In the genomic region with DNA sequence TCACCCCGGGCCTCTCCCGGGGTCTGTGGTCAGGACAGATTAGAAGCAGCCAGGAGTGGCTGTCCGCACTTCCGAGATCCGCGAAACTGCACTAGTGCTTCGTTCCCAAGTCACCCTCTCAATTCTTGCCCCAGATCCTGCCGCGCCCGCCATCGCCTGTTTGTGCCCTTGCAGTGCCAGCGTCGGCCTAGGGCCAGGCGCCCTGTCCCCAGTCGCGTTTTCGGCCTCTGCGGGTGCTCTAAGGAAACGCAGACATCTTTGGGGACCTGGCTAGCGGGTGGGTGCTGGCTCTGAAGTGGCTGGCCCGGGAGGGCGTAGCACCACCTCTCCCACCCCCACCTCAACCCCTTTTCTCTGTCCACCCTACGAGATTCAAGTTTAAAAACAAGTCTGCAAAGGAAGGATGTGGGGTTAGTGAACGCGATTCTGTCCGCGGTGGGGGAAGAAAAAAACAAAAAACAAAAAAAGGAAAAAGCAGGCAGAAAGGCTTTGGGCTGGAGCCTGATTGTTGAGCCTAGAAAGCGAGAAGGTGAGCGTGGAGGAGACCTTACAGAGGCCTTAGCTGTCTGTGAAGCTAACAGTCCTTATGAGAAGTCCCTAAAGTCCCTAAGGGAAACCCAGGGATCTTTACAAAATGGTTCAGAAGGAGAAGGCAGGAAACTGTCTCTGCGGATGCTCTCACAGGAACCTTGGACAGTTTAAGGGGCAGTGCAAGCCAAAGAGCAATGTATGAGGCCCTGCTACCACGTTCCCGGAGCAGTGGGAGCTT, we compare ENCODE assay signal across 9 mouse cellular contexts. TPM values are rescaled to one million over a fixed set of nuclear protein-coding genes. Genes with fewer than 3 reads are reported as not detected.
DNase-seq lines count a peak whose midpoint lies in the region; ATAC-seq and TF ChIP-seq lines count a peak whose summit lies in the region.
"Had no signal": no experiment of that assay in that cellular context is flagged by ENCODE, and none has a peak within 500 bp of the region (broad histone marks: within the 10 kb centered on the region; RNA-seq: fewer than 3 reads in every experiment).

No protein-coding gene starts in this region.

- H3K4me1 ChIP-seq in liver, postnatal 0 days (ENCODE audit: insufficient read depth), result peaks cover 13% of the 10 kb centered on the region
- peaks cover 37% of the 10 kb centered on the region for H3K4me1 ChIP-seq in embryonic facial prominence, embryonic 12.5 days
- peaks cover 15% of the 10 kb centered on the region for H3K4me1 ChIP-seq in small intestine, adult 2 months (ENCODE audit: control insufficient read depth, insufficient read depth, insufficient read length, low read length)

- H3K4me2 ChIP-seq in liver, postnatal 0 days (ENCODE audit: low read depth, low read length), result peak overlapping the region; percentile 10; the same call in 1 of the 2 replicates
- H3K4me2 ChIP-seq in embryonic facial prominence, embryonic 12.5 days (replicated peaks), result peak overlapping the region; percentile 95

- peaks cover 97% of the 10 kb centered on the region for H3K27me3 ChIP-seq in liver, postnatal 0 days (ENCODE audit: insufficient read depth, low read length)
- peaks cover 89% of the 10 kb centered on the region for H3K27me3 ChIP-seq in embryonic facial prominence, embryonic 12.5 days
- H3K27me3 ChIP-seq in small intestine, adult 2 months (ENCODE audit: control insufficient read depth, insufficient read depth, low read length), result peaks cover 68% of the 10 kb centered on the region

- no peak overlapping the region for H3K9ac ChIP-seq in liver, postnatal 0 days (replicated peaks)
- H3K9ac ChIP-seq in embryonic facial prominence, embryonic 12.5 days, result no peak overlapping the region

- no peaks in the 10 kb centered on the region for H3K9me3 ChIP-seq in liver, postnatal 0 days (ENCODE audit: low read length)
- H3K9me3 ChIP-seq in embryonic facial prominence, embryonic 12.5 days, result no peaks in the 10 kb centered on the region

- H3K36me3 ChIP-seq in liver, postnatal 0 days (replicated peaks; ENCODE audit: insufficient read depth, low read length), result no peaks in the 10 kb centered on the region
- no peaks in the 10 kb centered on the region for H3K36me3 ChIP-seq in embryonic facial prominence, embryonic 12.5 days
- no peaks in the 10 kb centered on the region for H3K36me3 ChIP-seq in small intestine, adult 2 months (ENCODE audit: control insufficient read depth, insufficient read depth, low read length)

- DNase-seq in liver, postnatal 0 days, result no peak
- DNase-seq in liver, result no peak
- DNase-seq in induced T-regulatory cell, adult 2 months (ENCODE audit: low read depth), result peak; percentile 2
- no peak for DNase-seq in frontal cortex, postnatal 10 days (ENCODE audit: low spot score in 2 of 2)
- no peak for DNase-seq in right cerebral cortex, adult 2 months (ENCODE audit: low spot score in 2 of 2)
- DNase-seq: adrenal gland, postnatal 14 days; spleen, adult 18-20 months had no signal

- TF ChIP-seq CTCF in liver, postnatal 0 days (IDR thresholded peaks at IDR 0.05; ENCODE audit: low read depth), result no peak
- no peak for TF ChIP-seq CTCF in small intestine, adult 2 months (IDR thresholded peaks at IDR 0.05; ENCODE audit: extremely low read depth, insufficient read length, insufficient replicate concordance, low read depth, low read length)

- ATAC-seq in liver, postnatal 0 days, result no peak
- ATAC-seq in embryonic facial prominence, embryonic 12.5 days (ENCODE audit: insufficient number of reproducible peaks, insufficient read depth, low FRiP score, low TSS enrichment), result no peak

- no peak overlapping the region for H3K27ac ChIP-seq in liver, postnatal 0 days (ENCODE audit: low read depth)
- H3K27ac ChIP-seq in embryonic facial prominence, embryonic 12.5 days, result no peak overlapping the region
- no peak overlapping the region for H3K27ac ChIP-seq in small intestine, adult 2 months (ENCODE audit: insufficient read depth, low read depth, low read length)

- WGBS in liver, postnatal 0 days (ENCODE audit: insufficient replicate concordance), result 2% methylated on average over 32 of the region's 32 CpGs
- 2% methylated on average over 32 of the region's 32 CpGs for WGBS in embryonic facial prominence, embryonic 12.5 days
- WGBS in small intestine, adult 2 months, result 3% methylated on average over 32 of the region's 32 CpGs

- TF ChIP-seq EP300 in liver, postnatal 0 days (IDR thresholded peaks at IDR 0.05; ENCODE audit: low read depth), result no peak

- H3K4me3 ChIP-seq in liver, postnatal 0 days (ENCODE audit: low read depth, low read length), result no peak overlapping the region
- H3K4me3 ChIP-seq in embryonic facial prominence, embryonic 12.5 days, result peak overlapping the region; percentile 45
- peak overlapping the region; percentile 2; the same call in 1 of the 2 replicates for H3K4me3 ChIP-seq in small intestine, adult 2 months (ENCODE audit: low read depth, low read length)

- no peak for TF ChIP-seq POLR2A in small intestine, adult 2 months (IDR thresholded peaks at IDR 0.05; ENCODE audit: low read depth, low read length)

RNA-seq across cellular contexts. Expression of a gene that starts 1.4 kb away (rescaled TPM):
- not detected in 2 replicates for polyA plus RNA-seq in liver, postnatal 0 days (2015; fragmentation: Nextera tagmentation; extraction: Ambion mirVana)
- 1.5 and 1.7 TPM in 2 replicates for polyA plus RNA-seq in embryonic facial prominence, embryonic 12.5 days (2016; fragmentation: Nextera tagmentation; extraction: Ambion mirVana)
- polyA plus RNA-seq in small intestine, adult 2 months (2012; rRNA removed), result 0.09 and 0.11 TPM in 2 replicates
